Mouse (Mus musculus) natural killer cell, adult 2 months (primary cell): Measurements from ENCODE around the gene Eif2b2.

ENCODE experiments used
- DNase-seq, 2 experiments: peaks; one replicate each; pipeline ENCODE4 v3.0.0; 2022; ENCODE audit warnings: low spot score in 2 of 2

Gene Eif2b2

DNA sequence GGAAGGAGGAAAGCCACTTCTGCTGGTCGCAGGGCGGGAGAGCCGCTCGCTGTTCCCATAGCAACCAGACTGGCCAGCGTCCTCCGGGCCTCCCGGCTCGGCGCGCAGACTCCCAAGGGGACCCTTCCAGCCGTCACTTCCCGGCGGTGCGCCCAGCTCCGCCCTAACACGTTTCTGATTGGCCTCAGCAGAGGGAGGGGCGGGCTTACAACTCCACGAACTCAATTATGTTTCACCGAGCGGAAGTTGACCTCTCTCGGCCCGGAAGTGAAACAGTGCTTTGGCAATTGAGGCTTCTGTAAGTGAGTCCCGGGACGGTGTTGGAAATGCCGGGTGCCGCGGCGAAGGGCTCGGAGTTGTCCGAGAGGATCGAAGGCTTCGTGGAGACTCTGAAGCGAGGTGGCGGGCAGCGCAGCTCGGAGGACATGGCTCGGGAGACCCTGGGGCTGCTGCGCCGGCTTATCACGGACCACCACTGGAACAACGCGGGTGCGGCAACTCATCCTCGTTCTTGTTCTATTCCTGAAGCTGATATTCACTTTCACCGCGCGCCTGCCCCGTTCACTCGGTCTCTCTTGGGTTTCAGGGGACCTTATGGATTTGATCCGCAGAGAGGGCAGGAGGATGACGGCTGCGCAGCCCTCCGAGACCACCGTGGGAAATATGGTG lies at the start of gene Eif2b2:
Gene Eif2b2, plus strand, starts transcription at position 246 of the 669 bp plus-strand sequence.
- DNase-seq, result peak; percentile 89 to 92

GRCm38 (mm10) chr12:85169877-85170276 lies 49.4 kb upstream of the Eif2b2 start:
- DNase-seq, result no peak

GRCm38 (mm10) chr12:85170284-85170947 lies 48.9 kb upstream of the Eif2b2 start:
- no peak for DNase-seq

DNA sequence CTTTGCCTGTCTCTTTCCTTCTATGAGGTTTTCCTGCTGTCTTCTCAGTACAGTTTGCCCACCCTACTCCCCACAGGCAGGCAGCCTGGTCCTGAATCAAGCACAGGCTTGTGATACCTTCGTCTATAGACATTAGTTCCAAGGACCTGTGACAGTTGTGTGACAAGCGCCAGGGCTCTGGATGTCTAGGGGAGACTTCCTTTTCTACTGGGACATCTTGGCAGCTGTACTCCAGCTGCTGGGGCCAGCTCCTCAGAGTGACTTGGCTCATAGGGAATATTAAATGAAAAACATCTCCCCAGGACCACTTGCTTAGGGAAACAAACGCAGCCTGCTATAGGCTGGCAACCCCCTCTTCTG lies 48.4 kb upstream of the Eif2b2 start:
- DNase-seq, result no peak

GRCm38 (mm10) chr12:85174016-85174415 lies 45.3 kb upstream of the Eif2b2 start:
- no peak for DNase-seq

DNA sequence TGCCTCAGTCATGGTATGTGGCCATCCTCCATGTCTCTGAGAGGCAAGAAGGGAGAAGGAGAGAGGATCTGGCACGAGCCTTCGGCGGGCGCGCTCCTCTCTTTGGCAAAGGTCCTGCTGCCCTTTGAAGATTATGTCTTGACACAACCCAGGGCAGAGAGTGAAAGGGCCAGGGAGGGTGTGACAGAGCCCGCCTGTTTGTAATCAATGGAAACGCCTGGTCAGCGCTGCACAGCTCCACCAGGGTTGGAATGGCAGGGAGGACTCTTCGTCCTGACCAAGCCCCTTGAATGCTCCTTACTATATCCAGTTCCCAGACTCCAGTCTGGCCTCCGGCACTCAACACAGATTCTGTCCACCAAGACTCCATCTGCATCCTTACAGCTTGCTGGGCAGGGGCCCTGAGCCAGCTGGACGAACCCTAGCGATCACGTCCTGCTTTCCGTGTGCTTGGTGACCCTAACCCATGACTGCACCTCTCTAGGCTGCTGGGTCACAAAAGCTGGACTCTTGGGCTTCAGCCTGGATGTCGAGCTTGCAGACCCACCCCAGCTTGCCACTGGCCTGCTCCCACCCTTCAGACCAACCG lies 44.1 kb upstream of the Eif2b2 start:
- no peak for DNase-seq

GRCm38 (mm10) chr12:85175926-85176845 lies 43.1 kb upstream of the Eif2b2 start:
- no peak for DNase-seq

GRCm38 (mm10) chr12:85176846-85177523 lies 42.3 kb upstream of the Eif2b2 start:
- DNase-seq, result peak; percentile 19 to 44

DNA sequence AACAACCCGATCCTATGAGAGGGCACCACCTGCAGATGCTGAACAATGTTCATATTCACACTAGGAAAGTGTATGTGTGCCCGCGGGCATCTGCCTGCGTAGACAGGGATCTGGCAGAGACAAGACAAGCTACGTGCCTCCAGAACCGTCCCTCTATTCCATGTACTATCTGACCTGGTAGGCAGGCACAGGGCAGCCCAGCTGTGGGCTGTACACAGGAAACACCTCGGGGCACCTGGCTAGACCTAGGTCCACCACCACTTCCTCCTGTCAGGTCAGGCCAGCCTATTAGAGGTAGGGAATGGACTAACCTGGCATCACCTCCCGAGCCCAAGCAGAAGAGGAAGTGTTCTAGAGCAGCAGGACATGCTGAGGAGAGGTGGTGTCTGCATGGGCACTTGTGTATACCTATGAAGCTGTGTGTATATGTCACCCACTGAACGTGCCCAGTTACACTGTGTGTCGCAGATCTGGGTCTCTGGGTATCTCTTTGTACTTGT lies 41.5 kb upstream of the Eif2b2 start, which contains the start of gene Pgf:
Gene Pgf, minus strand, starts transcription at position 51 of the 500 bp plus-strand sequence.
- DNase-seq, result no peak

DNA sequence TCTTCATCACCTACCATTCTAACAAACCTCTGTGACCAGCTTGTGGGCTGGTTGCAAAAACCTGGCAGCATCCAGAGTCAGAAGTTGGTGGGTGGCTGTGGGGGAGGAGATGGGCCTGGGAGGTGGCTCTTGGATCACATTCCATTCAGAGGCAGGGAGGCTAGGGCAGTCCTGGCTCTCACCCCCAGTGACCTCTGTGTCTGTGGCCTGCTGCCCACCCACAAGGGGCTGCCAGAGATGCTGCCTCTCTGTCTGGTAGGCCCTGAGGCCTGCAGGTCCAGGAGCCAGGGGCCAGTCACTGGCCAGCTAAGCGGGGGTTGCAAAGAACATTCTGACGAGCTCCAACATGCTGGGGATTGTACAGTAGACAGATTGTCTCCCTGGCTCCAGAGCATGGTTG lies 41.0 kb upstream of the Eif2b2 start:
- no peak for DNase-seq

DNA sequence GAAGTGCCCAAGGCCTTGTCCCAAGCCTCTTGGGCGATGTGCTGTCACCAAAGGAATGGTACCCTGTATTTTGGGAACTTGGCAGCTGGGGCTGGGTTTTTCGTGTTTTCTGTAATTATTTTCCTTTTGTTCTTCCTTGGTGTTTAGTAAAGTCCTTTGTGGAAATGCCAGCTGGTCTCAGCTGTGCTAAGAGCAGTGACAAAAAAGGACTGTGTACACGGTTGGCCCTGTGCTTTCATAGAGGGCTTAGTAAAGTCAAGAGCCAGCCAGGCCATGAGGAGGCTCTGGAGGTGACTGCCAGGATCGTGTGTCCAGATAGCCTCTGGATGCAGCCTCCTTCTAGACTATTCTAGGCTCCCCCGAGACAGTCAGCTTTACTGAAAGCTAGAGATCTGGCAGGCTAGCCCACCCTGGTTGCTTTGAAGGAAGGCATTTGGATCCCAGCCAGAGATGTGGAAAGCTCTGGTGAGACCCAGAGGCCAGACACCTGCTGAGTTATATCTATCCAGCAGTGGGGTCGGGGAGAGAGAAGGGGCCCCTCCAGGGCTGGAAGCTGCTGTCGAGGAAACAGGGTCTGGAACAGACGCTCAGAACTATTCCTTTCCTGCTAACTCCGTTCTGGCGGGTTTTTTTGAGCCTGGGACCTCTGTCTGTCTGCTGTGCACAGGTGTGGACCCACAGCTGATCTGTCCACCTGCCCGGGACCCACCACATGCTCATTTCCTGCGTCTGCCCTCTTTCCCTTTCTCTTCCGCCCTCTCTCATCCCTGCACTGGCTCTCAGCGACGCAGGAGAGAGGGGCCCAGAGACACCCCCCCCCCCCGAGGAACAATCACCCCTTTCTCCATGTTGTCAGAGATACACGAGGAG lies 37.6 kb upstream of the Eif2b2 start:
- DNase-seq, result no peak

GRCm38 (mm10) chr12:85182345-85182643 lies 37.0 kb upstream of the Eif2b2 start:
- no peak for DNase-seq

DNA sequence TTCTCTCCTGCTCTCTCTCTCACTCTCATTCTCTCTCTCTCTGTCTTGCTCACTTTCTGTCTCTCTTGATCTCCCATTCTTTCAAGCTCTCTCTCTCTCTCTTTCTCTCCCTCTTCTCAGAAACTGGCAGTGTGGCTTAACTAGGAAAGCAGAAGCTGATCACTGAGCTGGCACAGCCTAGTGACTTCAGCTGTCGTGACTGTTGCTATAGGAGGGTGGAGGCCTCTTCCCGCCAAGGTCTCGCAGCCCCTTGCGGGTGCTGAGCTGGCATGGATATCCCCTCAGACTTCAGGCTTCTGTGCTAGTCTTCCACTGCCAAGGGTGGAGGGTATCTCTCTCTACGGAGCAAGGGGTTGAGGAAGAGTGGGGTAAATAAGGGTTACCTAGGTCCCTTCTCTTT lies 36.4 kb upstream of the Eif2b2 start:
- DNase-seq, result no peak

- DNase-seq, result no peak
These were observed 35.2 kb upstream of the Eif2b2 start for GRCm38 (mm10) chr12:85184118-85184517.

DNA sequence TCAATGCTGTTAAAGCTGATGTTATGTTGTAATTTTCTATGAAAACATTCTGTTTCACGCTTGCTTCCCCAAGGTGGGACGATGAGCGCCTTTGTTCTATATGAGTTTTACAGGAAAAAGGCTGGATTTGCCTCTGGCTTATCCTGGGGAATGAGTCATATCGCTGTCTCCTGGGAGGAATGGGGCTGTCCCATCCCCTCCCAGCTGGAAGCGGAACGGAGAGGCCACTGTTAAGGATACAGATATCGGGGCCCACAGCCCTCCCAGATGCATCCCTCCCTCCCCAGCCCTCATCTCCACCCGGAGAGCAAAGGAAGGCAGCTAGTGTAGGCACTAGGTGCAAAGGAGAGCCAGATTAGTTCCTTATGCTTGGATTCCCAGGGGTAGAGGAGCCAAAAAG lies 33.5 kb upstream of the Eif2b2 start:
- no peak for DNase-seq

GRCm38 (mm10) chr12:85186361-85186760 lies 32.9 kb upstream of the Eif2b2 start:
- DNase-seq, result no peak

DNA sequence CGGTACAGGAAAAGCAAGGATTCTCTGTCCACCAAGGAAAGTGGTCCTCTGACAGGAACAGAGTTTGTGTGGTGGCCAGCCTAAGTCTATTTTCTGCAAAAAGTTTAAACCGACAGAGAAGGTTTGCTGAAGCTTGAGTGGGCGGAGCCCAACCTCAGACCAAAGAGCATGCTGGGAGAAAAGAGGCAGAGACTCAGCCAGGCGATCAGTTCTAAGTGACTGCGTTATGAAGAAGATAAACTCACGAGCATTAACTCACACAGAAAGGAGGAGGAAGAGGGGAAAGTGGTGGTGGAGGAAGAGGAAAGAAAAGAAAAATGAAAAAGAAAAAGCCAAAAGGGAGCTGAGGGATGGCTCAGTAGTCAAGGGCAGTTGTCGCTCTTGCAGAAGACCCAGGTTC lies 29.0 kb upstream of the Eif2b2 start:
- no peak for DNase-seq

- peak in 1 of 2 experiments; percentile 43 for DNase-seq
These were observed 26.7 kb upstream of the Eif2b2 start for GRCm38 (mm10) chr12:85192461-85193108.

GRCm38 (mm10) chr12:85193146-85193545 lies 26.1 kb upstream of the Eif2b2 start:
- DNase-seq, result no peak
